17 mouse cellular contexts compared by ENCODE assay signal in genomic region chr11:113680954-113681353, GRCm38 (mm10). TPM values are rescaled to one million over a fixed set of nuclear protein-coding genes. Genes with fewer than 3 reads are reported as not detected.
A peak's percentile ranks its signal among the peaks of the same experiment; 100 is the strongest.
DNase-seq lines count a peak whose midpoint lies in the region; ATAC-seq and TF ChIP-seq lines count a peak whose summit lies in the region.
"Had no signal": no experiment of that assay in that cellular context is flagged by ENCODE, and none has a peak within 500 bp of the region (broad histone marks: within the 10 kb centered on the region; RNA-seq: fewer than 3 reads in every experiment).

No protein-coding gene starts in this region.

- no peak overlapping the region for H3K4me3 ChIP-seq in forebrain, embryonic 15.5 days
- H3K4me3 ChIP-seq in forebrain, embryonic 10.5 days: no peak overlapping the region; the same call in 1 of the 2 replicates
- H3K4me3 ChIP-seq in megakaryocyte, embryonic 14.5 days (replicated peaks): peak overlapping the region; percentile 86
- peak overlapping the region; percentile 97; the same call in 1 of the 2 replicates for H3K4me3 ChIP-seq in liver, postnatal 0 days (ENCODE audit: low read depth, low read length)
- H3K4me3 ChIP-seq: intestine, embryonic 15.5 days; limb, embryonic 15.5 days had no signal

- peaks cover 44% of the 10 kb centered on the region for H3K4me1 ChIP-seq in forebrain, embryonic 15.5 days
- peaks cover 44% of the 10 kb centered on the region for H3K4me1 ChIP-seq in forebrain, embryonic 10.5 days
- H3K4me1 ChIP-seq in megakaryocyte, embryonic 14.5 days: peaks cover 76% of the 10 kb centered on the region
- H3K4me1 ChIP-seq in liver, postnatal 0 days (ENCODE audit: insufficient read depth): peaks cover 34% of the 10 kb centered on the region

- no peaks in the 10 kb centered on the region for H3K27me3 ChIP-seq in forebrain, embryonic 15.5 days
- no peaks in the 10 kb centered on the region for H3K27me3 ChIP-seq in forebrain, embryonic 10.5 days (ENCODE audit: poor library complexity, severe bottlenecking)
- H3K27me3 ChIP-seq in megakaryocyte, embryonic 14.5 days (replicated peaks): no peaks in the 10 kb centered on the region
- H3K27me3 ChIP-seq in liver, postnatal 0 days (ENCODE audit: insufficient read depth, low read length): no peaks in the 10 kb centered on the region
- H3K27me3 ChIP-seq: intestine, embryonic 15.5 days; limb, embryonic 15.5 days had no signal

- TF ChIP-seq CTCF in liver, postnatal 0 days (IDR thresholded peaks at IDR 0.05; ENCODE audit: low read depth): no peak

- H3K9ac ChIP-seq in forebrain, embryonic 15.5 days (replicated peaks): 0 out of 2 replicates have a peak overlapping the region, but pooled peaks have one; percentile 13
- peak overlapping the region; percentile 47 for H3K9ac ChIP-seq in liver, postnatal 0 days (replicated peaks)
- H3K9ac ChIP-seq: intestine, embryonic 15.5 days; limb, embryonic 15.5 days had no signal

- peak; percentile 97 for TF ChIP-seq EP300 in liver, postnatal 0 days (IDR thresholded peaks at IDR 0.05; ENCODE audit: low read depth)

- ATAC-seq in forebrain, embryonic 15.5 days (replicated peaks): no peak
- no peak for ATAC-seq in megakaryocyte, adult 5-6 weeks (ENCODE audit: poor library complexity, severe bottlenecking)
- ATAC-seq in erythroblast, adult 5-6 weeks (replicated peaks; ENCODE audit: low FRiP score, poor library complexity, severe bottlenecking): peak; percentile 70
- ATAC-seq in liver, postnatal 0 days: peak; percentile 53
- ATAC-seq: forebrain, embryonic 14.5 days; intestine, embryonic 15.5 days had no signal

- no peak overlapping the region for H3K4me2 ChIP-seq in forebrain, embryonic 15.5 days (replicated peaks)
- peak overlapping the region; percentile 95 for H3K4me2 ChIP-seq in liver, postnatal 0 days (ENCODE audit: low read depth, low read length)
- H3K4me2 ChIP-seq: intestine, embryonic 15.5 days; limb, embryonic 15.5 days had no signal

- DNase-seq in forebrain, embryonic 10.5 days (ENCODE audit: extremely low spot score, low spot score): no peak
- peak; percentile 51 for DNase-seq in liver, postnatal 0 days
- no peak for DNase-seq in layer of hippocampus, postnatal 36 days
- DNase-seq in thymus, postnatal 0 days (ENCODE audit: low spot score): no peak
- DNase-seq: cerebellum, adult 9-11 months; gastrocnemius, postnatal 14 days; heart, postnatal 36 days; kidney, postnatal 25 days had no signal

- H3K36me3 ChIP-seq in forebrain, embryonic 15.5 days: peaks cover 13% of the 10 kb centered on the region
- H3K36me3 ChIP-seq in forebrain, embryonic 10.5 days (replicated peaks): peaks cover 18% of the 10 kb centered on the region
- H3K36me3 ChIP-seq in megakaryocyte, embryonic 14.5 days (replicated peaks; ENCODE audit: low read length): peaks cover 36% of the 10 kb centered on the region
- peaks cover 19% of the 10 kb centered on the region for H3K36me3 ChIP-seq in liver, postnatal 0 days (replicated peaks; ENCODE audit: insufficient read depth, low read length)

- H3K9me3 ChIP-seq in forebrain, embryonic 15.5 days: no peaks in the 10 kb centered on the region
- H3K9me3 ChIP-seq in forebrain, embryonic 10.5 days: no peaks in the 10 kb centered on the region
- H3K9me3 ChIP-seq in megakaryocyte, embryonic 14.5 days: no peaks in the 10 kb centered on the region
- H3K9me3 ChIP-seq in liver, postnatal 0 days (ENCODE audit: low read length): no peaks in the 10 kb centered on the region
- H3K9me3 ChIP-seq: intestine, embryonic 15.5 days; limb, embryonic 15.5 days had no signal

- WGBS in forebrain, embryonic 15.5 days: 95% methylated on average over 2 of the region's 2 CpGs
- WGBS in forebrain, embryonic 10.5 days: 86% methylated on average over 2 of the region's 2 CpGs
- WGBS in liver, postnatal 0 days (ENCODE audit: insufficient replicate concordance): 60% methylated on average over 2 of the region's 2 CpGs

- no peak overlapping the region for H3K27ac ChIP-seq in forebrain, embryonic 15.5 days (replicated peaks)
- H3K27ac ChIP-seq in forebrain, embryonic 10.5 days: no peak overlapping the region
- H3K27ac ChIP-seq in liver, postnatal 0 days (ENCODE audit: low read depth): peak overlapping the region; percentile 87
- H3K27ac ChIP-seq: intestine, embryonic 15.5 days; limb, embryonic 15.5 days; stomach, postnatal 0 days had no signal

RNA-seq across cellular contexts. Expression of gene Fam104a, which starts 3.0 kb away (rescaled TPM):
- polyA plus RNA-seq in forebrain, embryonic 15.5 days (2015; fragmentation: Nextera tagmentation; extraction: Ambion mirVana): 47.1 and 47.2 TPM in 2 replicates
- 55.1 and 56.6 TPM in 2 replicates for polyA plus RNA-seq in forebrain, embryonic 10.5 days (2016; fragmentation: Nextera tagmentation; extraction: Ambion mirVana)
- 129 and 266 TPM in 2 replicates for polyA plus RNA-seq in megakaryocyte, embryonic 14.5 days (2012; ENCODE audit: insufficient read depth, low replicate concordance)
- total RNA-seq in megakaryocyte, adult 5-6 weeks (2015): 15.5 and 16.1 TPM in 2 replicates
- total RNA-seq in megakaryocyte, adult 5-6 weeks (2017): 11.2 and 19.6 TPM in 2 replicates
- total RNA-seq in erythroblast, adult 5-6 weeks (2015; ENCODE audit: low replicate concordance): 20.0 and 21.7 TPM in 2 replicates
- total RNA-seq in erythroblast, adult 5-6 weeks (2017; ENCODE audit: low replicate concordance): 23.3 and 37.5 TPM in 2 replicates
- 24.1 and 26.5 TPM in 2 replicates for polyA plus RNA-seq in liver, postnatal 0 days (2015; fragmentation: Nextera tagmentation; extraction: Ambion mirVana)
- 10 to 100 TPM; 26.5 to 26.6 TPM for total RNA-seq in layer of hippocampus, postnatal 36 days (2021)
- 53.3 and 54.7 TPM in 2 replicates for polyA plus RNA-seq in thymus, postnatal 0 days (2015; fragmentation: Nextera tagmentation; extraction: Ambion mirVana)

RNA-seq across cellular contexts. Expression of gene D11Wsu47e, which starts 3.3 kb away (rescaled TPM):
- polyA plus RNA-seq in forebrain, embryonic 15.5 days (2015; fragmentation: Nextera tagmentation; extraction: Ambion mirVana): 25.2 and 27.6 TPM in 2 replicates
- polyA plus RNA-seq in forebrain, embryonic 10.5 days (2016; fragmentation: Nextera tagmentation; extraction: Ambion mirVana): 23.8 and 26.1 TPM in 2 replicates
- polyA plus RNA-seq in megakaryocyte, embryonic 14.5 days (2012; ENCODE audit: insufficient read depth, low replicate concordance): 5.2 TPM in 1 of 2 replicates, not detected in the other
- total RNA-seq in megakaryocyte, adult 5-6 weeks (2015): 3.2 and 5.4 TPM in 2 replicates
- 10.3 and 13.1 TPM in 2 replicates for total RNA-seq in megakaryocyte, adult 5-6 weeks (2017)
- 1.3 and 8.1 TPM in 2 replicates for total RNA-seq in erythroblast, adult 5-6 weeks (2015; ENCODE audit: low replicate concordance)
- total RNA-seq in erythroblast, adult 5-6 weeks (2017; ENCODE audit: low replicate concordance): 11.2 and 11.7 TPM in 2 replicates
- 4.3 and 4.6 TPM in 2 replicates for polyA plus RNA-seq in liver, postnatal 0 days (2015; fragmentation: Nextera tagmentation; extraction: Ambion mirVana)
- total RNA-seq in layer of hippocampus, postnatal 36 days (2021): 10 to 100 TPM; 15.0 to 17.3 TPM
- polyA plus RNA-seq in thymus, postnatal 0 days (2015; fragmentation: Nextera tagmentation; extraction: Ambion mirVana): 15.7 and 17.0 TPM in 2 replicates

RNA-seq across cellular contexts. Expression of gene Cpsf4l, which starts 28.9 kb away (rescaled TPM):
- polyA plus RNA-seq in forebrain, embryonic 15.5 days (2015; fragmentation: Nextera tagmentation; extraction: Ambion mirVana): 0.18 and 0.38 TPM in 2 replicates
- polyA plus RNA-seq in forebrain, embryonic 10.5 days (2016; fragmentation: Nextera tagmentation; extraction: Ambion mirVana): 0.28 and 0.40 TPM in 2 replicates
- not detected in 2 replicates for polyA plus RNA-seq in megakaryocyte, embryonic 14.5 days (2012; ENCODE audit: insufficient read depth, low replicate concordance)
- not detected in 2 replicates for total RNA-seq in megakaryocyte, adult 5-6 weeks (2015)
- not detected in 2 replicates for total RNA-seq in megakaryocyte, adult 5-6 weeks (2017)
- not detected in 2 replicates for total RNA-seq in erythroblast, adult 5-6 weeks (2015; ENCODE audit: low replicate concordance)
- total RNA-seq in erythroblast, adult 5-6 weeks (2017; ENCODE audit: low replicate concordance): not detected in 2 replicates
- polyA plus RNA-seq in liver, postnatal 0 days (2015; fragmentation: Nextera tagmentation; extraction: Ambion mirVana): 0.38 and 0.46 TPM in 2 replicates
- total RNA-seq in layer of hippocampus, postnatal 36 days (2021): not detected
- polyA plus RNA-seq in thymus, postnatal 0 days (2015; fragmentation: Nextera tagmentation; extraction: Ambion mirVana): 38.4 and 45.2 TPM in 2 replicates
- total RNA-seq: gastrocnemius, postnatal 14 days; heart, postnatal 36 days; monocyte, adult 5-6 weeks had no signal
- polyA plus RNA-seq: forebrain, embryonic 14.5 days; intestine, embryonic 15.5 days had no signal

RNA-seq across cellular contexts. Expression of gene Slc39a11, which starts 31.1 kb away (rescaled TPM):
- polyA plus RNA-seq in forebrain, embryonic 15.5 days (2015; fragmentation: Nextera tagmentation; extraction: Ambion mirVana): 39.6 and 42.2 TPM in 2 replicates
- polyA plus RNA-seq in forebrain, embryonic 10.5 days (2016; fragmentation: Nextera tagmentation; extraction: Ambion mirVana): 18.4 and 19.8 TPM in 2 replicates
- polyA plus RNA-seq in megakaryocyte, embryonic 14.5 days (2012; ENCODE audit: insufficient read depth, low replicate concordance): 20.6 and 67.1 TPM in 2 replicates
- 11.2 and 13.1 TPM in 2 replicates for total RNA-seq in megakaryocyte, adult 5-6 weeks (2015)
- 11.3 and 11.4 TPM in 2 replicates for total RNA-seq in megakaryocyte, adult 5-6 weeks (2017)
- total RNA-seq in erythroblast, adult 5-6 weeks (2015; ENCODE audit: low replicate concordance): 6.3 and 13.6 TPM in 2 replicates
- 5.7 and 7.5 TPM in 2 replicates for total RNA-seq in erythroblast, adult 5-6 weeks (2017; ENCODE audit: low replicate concordance)
- 10.2 and 10.9 TPM in 2 replicates for polyA plus RNA-seq in liver, postnatal 0 days (2015; fragmentation: Nextera tagmentation; extraction: Ambion mirVana)
- total RNA-seq in layer of hippocampus, postnatal 36 days (2021): 10 to 100 TPM; 19.8 to 20.8 TPM
- polyA plus RNA-seq in thymus, postnatal 0 days (2015; fragmentation: Nextera tagmentation; extraction: Ambion mirVana): 19.4 and 19.9 TPM in 2 replicates

RNA-seq across cellular contexts. Expression of gene Cog1, which starts 32.0 kb away (rescaled TPM):
- 36.9 and 37.6 TPM in 2 replicates for polyA plus RNA-seq in forebrain, embryonic 15.5 days (2015; fragmentation: Nextera tagmentation; extraction: Ambion mirVana)
- polyA plus RNA-seq in forebrain, embryonic 10.5 days (2016; fragmentation: Nextera tagmentation; extraction: Ambion mirVana): 24.4 and 24.6 TPM in 2 replicates
- polyA plus RNA-seq in megakaryocyte, embryonic 14.5 days (2012; ENCODE audit: insufficient read depth, low replicate concordance): 28.4 and 32.8 TPM in 2 replicates
- total RNA-seq in megakaryocyte, adult 5-6 weeks (2015): 25.0 and 31.2 TPM in 2 replicates
- total RNA-seq in megakaryocyte, adult 5-6 weeks (2017): 15.3 and 22.4 TPM in 2 replicates
- total RNA-seq in erythroblast, adult 5-6 weeks (2015; ENCODE audit: low replicate concordance): 14.2 and 18.3 TPM in 2 replicates
- total RNA-seq in erythroblast, adult 5-6 weeks (2017; ENCODE audit: low replicate concordance): 11.7 and 12.7 TPM in 2 replicates
- 6.5 and 7.1 TPM in 2 replicates for polyA plus RNA-seq in liver, postnatal 0 days (2015; fragmentation: Nextera tagmentation; extraction: Ambion mirVana)
- 10 to 100 TPM; 55.0 to 59.6 TPM for total RNA-seq in layer of hippocampus, postnatal 36 days (2021)
- polyA plus RNA-seq in thymus, postnatal 0 days (2015; fragmentation: Nextera tagmentation; extraction: Ambion mirVana): 21.6 and 22.1 TPM in 2 replicates

Comparison
In these comparisons a context has a peak if more than half of its experiments do, and no peak if none do; other contexts are left out.
1. ATAC-seq: peak in erythroblast, adult 5-6 weeks (single experiment) and liver, postnatal 0 days (single experiment); none in forebrain, embryonic 15.5 days (single experiment) and megakaryocyte, adult 5-6 weeks (single experiment).
2. H3K4me3 ChIP-seq: peak in megakaryocyte, embryonic 14.5 days (single experiment) and liver, postnatal 0 days (single experiment); none in forebrain, embryonic 15.5 days (single experiment) and forebrain, embryonic 10.5 days (single experiment).
3. RNA of gene Cpsf4l, which starts 28.9 kb away (polyA plus RNA-seq): 38.4 to 45.2 TPM in thymus, postnatal 0 days; 0.38 to 0.46 TPM in liver, postnatal 0 days, 0.28 to 0.40 TPM in forebrain, embryonic 10.5 days, 0.18 to 0.38 TPM in forebrain, embryonic 15.5 days and not detected in megakaryocyte, embryonic 14.5 days; every median in the first group is over 10 times any median in the second.